Mouse (Mus musculus) embryonic facial prominence, embryonic 11.5 days (tissue): ENCODE results near the gene Ppp3ca. TPM values are rescaled to one million over a fixed set of nuclear protein-coding genes. Genes with fewer than 3 reads are reported as not detected.

Experiments used
- ATAC-seq: fragments of 200-750 bp; cut with Nextera tagmentation; replicated peaks from 2 replicates; pipeline ENCODE4 v1.8.0; 2017; ENCODE audit warnings: low read depth; ENCODE audit not compliant: insufficient number of reproducible peaks, low FRiP score, low TSS enrichment
- DNase-seq: peaks from one replicate; pipeline ENCODE4 v3.0.0-alpha.2; 2015; ENCODE audit warnings: low spot score
- H3K27ac ChIP-seq: fragments of 300-500 bp; sonication (generic); replicated peaks from 2 replicates; pipeline ENCODE4 v1.5.1; 2014; ENCODE audit warnings: mild to moderate bottlenecking, low read depth, low read length, control low read depth
- H3K27me3 ChIP-seq: fragments of 300-500 bp; sonication (generic); 2 replicates; pipeline ENCODE4 v1.6.1; 2014; ENCODE audit warnings: mild to moderate bottlenecking, low read length, moderate library complexity, mixed read lengths; ENCODE audit not compliant: control insufficient read depth, insufficient read depth
- H3K36me3 ChIP-seq: fragments of 300-500 bp; sonication (generic); replicated peaks from 2 replicates; pipeline ENCODE4 v1.6.1; 2014; ENCODE audit warnings: low read depth, mild to moderate bottlenecking, low read length, moderate library complexity, mixed read lengths; ENCODE audit not compliant: control insufficient read depth, insufficient read depth
- H3K4me1 ChIP-seq: fragments of 300-500 bp; sonication (generic); 2 replicates; pipeline ENCODE4 v1.6.1; 2014; ENCODE audit warnings: low read length, mixed read lengths; ENCODE audit not compliant: control insufficient read depth, insufficient read depth
- H3K4me2 ChIP-seq: fragments of 300-500 bp; sonication (generic); 2 replicates; pipeline ENCODE4 v1.6.1; 2014; ENCODE audit warnings: low read depth, mild to moderate bottlenecking, control low read depth, low read length, moderate library complexity
- H3K4me3 ChIP-seq: fragments of 300-500 bp; sonication (generic); 2 replicates; pipeline ENCODE4 v1.5.1; 2014; ENCODE audit warnings: low read depth, low read length, control low read depth
- H3K9ac ChIP-seq: fragments of 300-500 bp; sonication (generic); replicated peaks from 2 replicates; pipeline ENCODE4 v1.6.1; 2014; ENCODE audit warnings: mild to moderate bottlenecking, control low read depth, low read length
- H3K9me3 ChIP-seq: fragments of 300-500 bp; sonication (generic); replicated peaks from 2 replicates; pipeline ENCODE4 v1.6.1; 2016; ENCODE audit warnings: mild to moderate bottlenecking, low read length, inconsistent platforms, mixed read lengths; ENCODE audit not compliant: control insufficient read depth
- WGBS: fragments of 180-500 bp; shearing (Covaris S2); extraction: QIAGEN DNeasy Blood & Tissue Kit; methylation state at CpG from one replicate; pipeline ENCODE4 v1.1.7; 2014; 5-methylcytosine and 5-hydroxymethylcytosine counted together
- polyA plus RNA-seq: library from polyadenylated mRNA; unstranded; fragments of >200 nt; fragmentation: Nextera tagmentation; extraction: Ambion mirVana; gene quantifications from 2 replicates; pipeline ENCODE4 v1.2.1, GENCODE M21; 2014

Ppp3ca gene
- polyA plus RNA-seq, 1 experiment from 2014 or later, result 57.4 TPM

- Histone ChIP-seq H3K27ac (no peak overlapping the region), H3K9ac (no peak overlapping the region), H3K4me1 (no peaks in the 10 kb centered on the region), H3K27me3 (no peaks in the 10 kb centered on the region), H3K36me3 (no peaks in the 10 kb centered on the region), H3K4me2 (no peak overlapping the region), H3K4me3 (no peak overlapping the region), H3K9me3 (no peaks in the 10 kb centered on the region)
- DNase-seq (peak; percentile 33), ATAC-seq (no peak)
- 62% methylated on average over 2 of the region's 2 CpGs for WGBS
Measured at GRCm38 (mm10) chr3:136946662-136947061, 276.7 kb downstream of the Ppp3ca start.

GRCm38 (mm10) chr3:136948142-136948541, 278.2 kb downstream of the Ppp3ca start:
- H3K4me1 ChIP-seq, result no peaks in the 10 kb centered on the region
- H3K9ac ChIP-seq, result no peak overlapping the region
- DNase-seq (no peak), ATAC-seq (no peak)
- no peaks in the 10 kb centered on the region for H3K36me3 ChIP-seq
- no peak overlapping the region for H3K27ac ChIP-seq
- no peak overlapping the region for H3K4me3 ChIP-seq
- no peaks in the 10 kb centered on the region for H3K27me3 ChIP-seq
- no peaks in the 10 kb centered on the region for H3K9me3 ChIP-seq
- 85% methylated on average over 4 of the region's 4 CpGs for WGBS
- no peak overlapping the region for H3K4me2 ChIP-seq

GRCm38 (mm10) chr3:136951792-136952191, 281.9 kb downstream of the Ppp3ca start:
- Histone ChIP-seq H3K4me2 (no peak overlapping the region), H3K36me3 (no peaks in the 10 kb centered on the region), H3K27me3 (no peaks in the 10 kb centered on the region), H3K9ac (no peak overlapping the region), H3K9me3 (no peaks in the 10 kb centered on the region), H3K4me1 (no peaks in the 10 kb centered on the region), H3K4me3 (no peak overlapping the region), H3K27ac (no peak overlapping the region)
- DNase-seq, result no peak
- 85% methylated on average over 1 of the region's 1 CpGs for WGBS
- no peak for ATAC-seq

- no peak overlapping the region for H3K4me3 ChIP-seq
- DNase-seq, result no peak
- no peak overlapping the region for H3K27ac ChIP-seq
- H3K9me3 ChIP-seq, result no peaks in the 10 kb centered on the region
- H3K36me3 ChIP-seq, result no peaks in the 10 kb centered on the region
- H3K27me3 ChIP-seq, result no peaks in the 10 kb centered on the region
- H3K4me1 ChIP-seq, result no peaks in the 10 kb centered on the region
- no peak overlapping the region for H3K9ac ChIP-seq
- WGBS, result 87% methylated on average over 1 of the region's 1 CpGs
- no peak overlapping the region for H3K4me2 ChIP-seq
- no peak for ATAC-seq
Measured at GRCm38 (mm10) chr3:136952822-136953221, 282.9 kb downstream of the Ppp3ca start.

GRCm38 (mm10) chr3:136955043-136955442, 285.1 kb downstream of the Ppp3ca start:
- Histone ChIP-seq H3K9me3 (no peaks in the 10 kb centered on the region), H3K4me3 (no peak overlapping the region), H3K27ac (no peak overlapping the region), H3K4me2 (no peak overlapping the region), H3K4me1 (no peaks in the 10 kb centered on the region), H3K36me3 (no peaks in the 10 kb centered on the region), H3K9ac (no peak overlapping the region), H3K27me3 (no peaks in the 10 kb centered on the region)
- 84% methylated on average over 2 of the region's 2 CpGs for WGBS
- ATAC-seq (no peak), DNase-seq (no peak)

- H3K9ac ChIP-seq, result no peak overlapping the region
- no peaks in the 10 kb centered on the region for H3K36me3 ChIP-seq
- ATAC-seq, result no peak
- H3K27ac ChIP-seq, result no peak overlapping the region
- no peaks in the 10 kb centered on the region for H3K4me1 ChIP-seq
- H3K4me2 ChIP-seq, result no peak overlapping the region
- H3K4me3 ChIP-seq, result no peak overlapping the region
- 84% methylated on average over 3 of the region's 3 CpGs for WGBS
- no peak for DNase-seq
- H3K27me3 ChIP-seq, result no peaks in the 10 kb centered on the region
- H3K9me3 ChIP-seq, result no peaks in the 10 kb centered on the region
Measured at GRCm38 (mm10) chr3:136960314-136960713, 290.4 kb downstream of the Ppp3ca start.

GRCm38 (mm10) chr3:136966786-136967185, 296.9 kb downstream of the Ppp3ca start:
- H3K9me3 ChIP-seq, result no peaks in the 10 kb centered on the region
- H3K4me2 ChIP-seq, result no peak overlapping the region
- H3K36me3 ChIP-seq, result no peaks in the 10 kb centered on the region
- H3K9ac ChIP-seq, result no peak overlapping the region
- ATAC-seq (no peak), DNase-seq (no peak)
- H3K27me3 ChIP-seq, result no peaks in the 10 kb centered on the region
- no peaks in the 10 kb centered on the region for H3K4me1 ChIP-seq
- no peak overlapping the region for H3K27ac ChIP-seq
- H3K4me3 ChIP-seq, result no peak overlapping the region
- 88% methylated on average over 5 of the region's 5 CpGs for WGBS

- Histone ChIP-seq H3K4me3 (no peak overlapping the region), H3K4me1 (no peaks in the 10 kb centered on the region), H3K4me2 (no peak overlapping the region), H3K27ac (no peak overlapping the region), H3K9ac (no peak overlapping the region), H3K9me3 (no peaks in the 10 kb centered on the region), H3K36me3 (no peaks in the 10 kb centered on the region), H3K27me3 (no peaks in the 10 kb centered on the region)
- ATAC-seq (no peak), DNase-seq (no peak)
- 87% methylated on average over 2 of the region's 2 CpGs for whole genome bisulfite sequencing
Measured at GRCm38 (mm10) chr3:136967510-136967909, 297.6 kb downstream of the Ppp3ca start.
